Mouse (Mus musculus) testis, postnatal 10 days (tissue): ENCODE measurements around the gene Trim40.
A peak's percentile ranks its signal among the peaks of the same experiment; 100 is the strongest.
"Not testable (repeated sequence)": the region's sequence is repeated elsewhere in the genome, so short reads cannot be mapped to it uniquely, and the experiment has no call there.

Source experiments
- DNase-seq: peaks from one replicate; pipeline ENCODE4 v3.0.0; 2021; ENCODE audit warnings: low spot score

The Trim40 gene

DNA sequence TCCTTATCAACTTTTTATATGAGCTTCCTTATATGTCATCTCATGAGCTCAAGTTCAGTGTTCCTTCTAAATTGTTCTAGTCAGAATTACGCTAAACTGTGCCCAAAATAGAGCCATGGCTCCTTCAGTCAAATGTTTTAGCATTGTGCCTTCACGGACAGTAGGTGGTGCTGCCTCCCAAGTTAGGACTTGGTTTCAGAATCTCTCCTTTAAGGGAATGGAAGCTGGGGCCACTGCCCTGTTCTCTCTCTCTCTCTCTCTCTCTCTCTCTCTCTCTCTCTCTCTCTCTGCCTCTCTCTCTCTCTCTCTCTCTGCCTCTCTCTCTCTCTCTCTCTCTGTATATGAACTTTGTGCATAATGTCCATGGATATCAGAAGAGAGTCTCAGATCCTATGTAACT, 2.4 kb upstream of the Trim40 start:
- DNase-seq: peak; percentile 56

GRCm38 (mm10) chr17:36891496-36891895, 1.6 kb upstream of the Trim40 start:
- DNase-seq: not testable (repeated sequence)

GRCm38 (mm10) chr17:36885132-36885790, 4.7 kb downstream of the Trim40 start:
- DNase-seq: no peak

- DNase-seq: no peak
These were observed 6.6 kb downstream of the Trim40 start for GRCm38 (mm10) chr17:36883350-36883749.

GRCm38 (mm10) chr17:36874636-36875035, 15.3 kb downstream of the Trim40 start:
- no peak for DNase-seq

- DNase-seq: peak; percentile 82
These were observed 19.7 kb downstream of the Trim40 start for GRCm38 (mm10) chr17:36869955-36870810.

DNA sequence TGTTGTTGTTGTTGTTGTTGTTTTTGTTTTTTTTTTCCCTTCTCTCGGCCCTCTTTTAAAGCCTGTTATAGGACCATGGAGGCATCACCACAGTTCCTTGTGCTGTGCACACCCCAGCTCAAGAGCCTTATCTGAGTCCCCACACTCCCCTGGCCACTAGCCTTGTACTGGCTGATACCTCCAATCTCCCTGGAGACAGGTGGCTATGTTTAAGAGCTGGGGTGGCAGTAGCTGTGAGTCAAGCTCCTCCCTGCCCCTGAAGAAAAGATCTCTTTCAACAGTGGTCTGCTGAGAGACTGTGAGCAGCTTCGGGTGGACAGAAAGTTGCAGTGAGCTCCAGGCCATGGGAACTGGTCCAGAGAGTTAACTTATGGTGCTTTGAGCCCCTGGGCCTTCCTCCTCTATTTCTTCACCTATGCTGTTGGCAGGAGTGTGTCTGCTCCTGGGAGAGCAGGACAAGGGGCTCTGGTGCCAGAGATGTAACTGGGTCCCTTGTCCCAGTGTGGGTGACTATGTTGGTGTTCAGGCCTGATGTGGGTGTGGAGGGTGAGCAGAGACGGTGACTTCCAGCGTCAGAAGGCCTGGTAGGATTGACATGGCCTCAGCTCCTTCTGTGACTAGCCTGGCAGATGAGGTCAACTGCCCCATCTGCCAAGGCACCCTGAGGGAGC, 20.5 kb downstream of the Trim40 start, which contains the start of gene Trim10:
Gene Trim10, plus strand, starts transcription at position 291 of the 671 bp plus-strand sequence.
- no peak for DNase-seq

DNA sequence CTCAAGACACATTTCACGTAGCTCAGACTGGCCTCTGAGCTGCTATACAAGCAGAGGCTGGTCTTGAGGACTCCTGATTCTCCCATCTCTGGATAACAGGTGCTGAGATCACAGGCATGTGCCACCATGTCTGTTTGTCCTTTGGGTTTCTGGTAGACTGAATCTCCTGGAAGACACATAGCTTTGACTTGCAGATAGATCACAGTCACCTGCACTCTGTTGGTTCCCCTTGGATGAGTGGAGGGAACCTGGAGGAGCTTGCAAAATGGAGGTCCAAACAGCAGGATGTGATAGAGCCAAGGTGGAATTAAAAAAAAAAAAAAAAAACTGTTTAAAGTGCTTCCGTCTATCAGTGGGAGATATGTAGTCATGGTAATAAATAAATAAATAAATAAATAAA, 21.1 kb downstream of the Trim40 start:
- no peak for DNase-seq

DNA sequence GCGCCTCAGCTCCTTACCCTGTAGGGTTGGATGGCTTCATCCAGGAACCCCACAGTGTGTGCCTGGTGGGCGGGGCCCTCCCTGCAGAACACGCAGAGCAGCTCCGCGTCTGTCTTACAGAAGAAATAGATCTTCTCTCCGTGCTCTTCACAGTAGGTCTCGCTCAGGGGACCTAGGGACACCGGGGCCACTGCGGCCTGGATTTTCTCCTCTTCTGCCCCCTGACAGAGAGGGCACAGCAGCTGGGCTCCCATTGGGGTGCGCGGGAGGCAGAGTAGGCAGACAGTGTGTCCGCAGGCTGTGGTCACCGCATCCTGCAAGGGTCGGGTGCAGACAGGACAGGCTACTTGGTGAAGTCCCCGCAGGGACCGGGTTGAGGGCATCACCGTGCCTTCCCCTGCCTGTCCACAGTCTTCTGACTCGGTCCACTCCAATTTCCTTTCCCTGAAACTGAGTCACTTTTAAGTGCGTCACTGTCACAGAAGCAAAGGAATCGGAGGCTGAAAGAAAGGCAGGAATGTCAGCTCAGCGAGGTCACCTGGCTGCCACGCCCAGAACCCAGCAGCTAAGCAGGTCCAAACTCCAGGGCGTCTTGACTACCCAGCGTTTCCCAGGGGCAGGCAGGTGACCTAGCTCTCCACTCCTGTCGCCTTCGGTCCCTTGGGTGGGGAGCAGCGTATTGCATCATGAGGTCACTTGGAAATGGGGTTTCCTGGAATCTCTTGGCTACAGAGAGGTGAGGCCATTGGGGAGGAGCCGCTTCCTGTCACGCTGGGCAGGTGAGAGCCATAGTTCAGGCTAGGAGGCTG, 23.0 kb downstream of the Trim40 start, which contains the start of gene Trim15:
Gene Trim15, minus strand, starts transcription at position 492 of the 809 bp plus-strand sequence.
- DNase-seq: peak; percentile 42

- DNase-seq: no peak
These were observed 28.2 kb downstream of the Trim40 start for GRCm38 (mm10) chr17:36861680-36862079.

- no peak for DNase-seq
These were observed 31.7 kb downstream of the Trim40 start for GRCm38 (mm10) chr17:36858181-36858580.

DNA sequence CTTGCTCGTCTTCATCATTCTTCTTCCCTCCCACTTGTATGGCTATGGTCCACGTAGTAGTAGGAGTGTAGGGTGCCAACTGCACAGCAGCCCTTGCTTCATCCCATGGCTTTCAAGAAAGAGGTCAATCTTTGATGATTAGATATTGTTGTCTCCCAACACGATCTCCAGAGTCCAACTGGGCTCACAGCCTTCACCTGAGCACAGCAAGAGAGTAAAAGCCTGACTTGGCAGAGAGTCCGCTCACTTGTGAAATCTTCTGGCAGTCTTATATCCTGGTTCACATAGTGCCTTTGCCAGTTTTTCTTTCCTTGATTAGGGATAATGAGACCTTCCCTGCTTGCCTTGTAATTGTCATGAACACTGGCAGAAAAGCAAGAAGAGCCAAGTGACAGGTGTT, 33.7 kb downstream of the Trim40 start:
- DNase-seq: no peak

DNA sequence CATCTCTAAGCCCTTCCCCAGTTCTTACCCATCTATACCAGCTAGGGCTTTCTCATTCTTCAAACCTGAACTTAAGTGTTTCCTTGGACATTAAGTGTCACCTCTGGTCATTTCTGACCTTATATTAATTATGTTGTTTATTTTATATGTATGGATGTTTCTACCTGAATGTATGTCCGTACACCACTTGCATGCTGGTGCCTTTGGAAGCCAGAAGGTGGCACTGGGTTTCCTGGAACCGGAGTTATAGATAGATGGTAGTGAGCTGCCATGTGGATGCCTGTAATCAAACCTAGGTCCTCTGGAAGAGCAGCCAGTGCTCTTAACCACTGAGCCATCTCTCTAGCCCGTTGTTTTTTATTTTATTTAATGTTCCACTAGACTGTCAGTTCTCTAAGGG, 34.4 kb downstream of the Trim40 start:
- no peak for DNase-seq

DNA sequence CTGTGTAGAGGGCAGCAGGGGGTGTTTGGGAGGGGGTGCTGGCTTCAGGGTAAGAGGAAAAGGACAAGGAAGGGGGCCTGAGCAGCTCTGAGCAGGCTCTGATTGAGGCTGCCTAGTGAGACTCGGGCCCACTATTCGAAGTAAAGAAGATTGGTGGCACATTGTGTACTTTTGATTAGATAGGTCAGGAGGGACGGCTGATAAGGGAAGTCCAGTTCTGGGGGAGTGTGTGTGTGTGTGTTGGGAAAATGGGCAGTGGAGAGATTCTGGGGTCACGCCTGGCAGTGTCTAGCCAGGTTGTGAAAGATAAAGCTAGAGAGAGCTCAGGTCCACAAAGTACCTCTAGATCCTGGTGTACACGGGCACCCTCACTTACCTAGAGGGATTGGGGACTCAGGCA, 38.3 kb downstream of the Trim40 start:
- no peak for DNase-seq

DNA sequence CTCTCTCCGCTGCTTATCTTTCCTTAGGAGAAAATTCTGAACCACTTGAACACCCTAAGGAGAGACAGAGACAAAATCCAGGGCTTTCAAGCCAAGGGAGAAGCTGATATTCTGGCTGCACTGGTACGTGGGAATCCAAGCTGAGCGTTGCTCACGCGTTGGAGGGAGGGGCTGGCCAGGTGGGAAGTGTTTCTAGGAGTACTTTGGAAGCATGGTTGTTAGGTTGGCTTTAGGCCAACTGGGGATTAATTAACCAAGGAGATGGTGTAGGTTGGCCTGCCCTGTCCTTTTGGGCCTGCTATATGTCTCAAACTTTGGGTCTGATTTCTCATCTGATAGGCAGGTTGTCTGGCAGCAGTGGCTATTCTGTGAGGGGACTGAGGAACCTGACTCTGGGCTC, 38.7 kb downstream of the Trim40 start:
- DNase-seq: no peak

DNA sequence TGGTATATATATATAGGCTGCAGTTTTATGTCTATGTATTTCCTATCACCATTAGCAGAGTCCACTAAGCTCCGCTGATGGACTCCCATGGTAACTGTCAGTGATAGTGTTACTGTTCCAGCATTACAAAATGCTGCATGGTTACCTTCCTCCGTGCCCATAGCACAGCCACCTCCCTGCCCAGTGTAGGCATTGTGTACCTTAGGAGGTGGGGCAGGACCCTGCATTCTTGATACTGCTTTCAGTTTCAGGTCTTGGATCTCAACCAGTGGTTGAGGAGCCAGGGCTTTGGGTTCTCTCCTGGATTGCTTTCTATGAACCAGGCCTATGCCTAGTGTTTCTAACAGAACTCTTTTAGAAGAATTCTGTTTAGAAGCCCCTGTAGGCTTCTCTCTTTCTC, 39.9 kb downstream of the Trim40 start:
- DNase-seq: no peak

DNA sequence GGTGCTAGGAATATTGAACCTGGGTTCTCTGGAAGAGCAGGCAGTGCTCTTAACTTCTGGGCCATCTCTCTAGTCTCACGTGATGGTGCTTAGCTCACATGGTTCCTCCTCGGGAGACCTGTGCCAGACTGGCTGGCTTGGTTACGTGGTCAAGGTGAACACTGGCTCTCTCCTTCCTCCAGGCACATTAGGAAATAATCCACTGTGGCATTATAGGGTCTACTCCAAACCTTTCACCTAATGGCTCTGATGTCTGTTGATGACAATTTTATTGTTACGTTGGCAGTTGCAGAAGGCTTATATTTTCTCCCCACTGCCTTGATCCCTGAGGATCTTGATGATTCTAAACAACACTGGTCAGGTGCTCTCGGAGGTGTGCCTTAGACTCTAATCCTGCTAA, 41.0 kb downstream of the Trim40 start:
- DNase-seq: no peak

- DNase-seq: peak; percentile 67
These were observed 45.2 kb downstream of the Trim40 start for GRCm38 (mm10) chr17:36844725-36845124.

DNA sequence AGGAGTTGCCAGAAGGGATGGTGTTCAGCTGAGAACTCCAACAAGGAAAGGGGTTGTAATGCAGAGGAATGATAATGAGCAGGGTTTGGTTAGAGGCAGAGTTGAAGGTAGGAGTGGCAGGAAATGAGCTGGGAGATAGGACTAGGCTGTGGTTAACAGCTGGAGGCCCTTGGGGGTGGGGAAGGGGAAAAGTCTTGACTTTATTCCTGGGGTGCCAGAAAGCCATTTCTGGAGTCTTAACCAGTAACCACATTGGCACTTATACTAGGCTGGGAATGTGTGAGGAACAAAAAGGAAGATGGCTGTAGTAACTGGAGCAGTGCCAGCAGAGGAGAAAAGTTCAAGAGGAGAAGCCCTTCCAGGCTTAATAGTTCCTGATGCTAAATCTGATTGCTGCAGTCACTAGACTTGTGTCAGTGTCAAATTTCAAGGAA, 45.6 kb downstream of the Trim40 start:
- peak; percentile 60 for DNase-seq

DNA sequence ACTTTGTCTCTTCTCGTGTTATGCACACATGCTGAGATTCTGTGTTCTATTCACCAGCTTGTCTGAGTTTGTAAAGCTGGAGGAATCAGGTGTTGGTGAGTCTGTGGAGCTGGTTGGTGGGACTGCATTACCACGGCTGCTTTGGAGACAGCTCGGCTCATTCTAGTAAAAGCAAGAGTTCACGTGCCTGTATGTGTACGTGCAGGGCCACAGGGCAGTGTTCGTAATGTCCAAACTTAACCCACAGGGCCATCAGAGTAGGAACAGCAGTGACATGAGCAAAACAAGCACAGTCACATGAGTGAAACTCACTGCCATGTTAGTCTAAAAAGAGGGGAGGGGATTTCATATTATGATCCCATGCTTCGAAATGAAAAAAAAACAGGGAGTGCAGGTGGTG, 46.2 kb downstream of the Trim40 start:
- DNase-seq: no peak

GRCm38 (mm10) chr17:36840961-36841445, 48.9 kb downstream of the Trim40 start:
- no peak for DNase-seq

DNA sequence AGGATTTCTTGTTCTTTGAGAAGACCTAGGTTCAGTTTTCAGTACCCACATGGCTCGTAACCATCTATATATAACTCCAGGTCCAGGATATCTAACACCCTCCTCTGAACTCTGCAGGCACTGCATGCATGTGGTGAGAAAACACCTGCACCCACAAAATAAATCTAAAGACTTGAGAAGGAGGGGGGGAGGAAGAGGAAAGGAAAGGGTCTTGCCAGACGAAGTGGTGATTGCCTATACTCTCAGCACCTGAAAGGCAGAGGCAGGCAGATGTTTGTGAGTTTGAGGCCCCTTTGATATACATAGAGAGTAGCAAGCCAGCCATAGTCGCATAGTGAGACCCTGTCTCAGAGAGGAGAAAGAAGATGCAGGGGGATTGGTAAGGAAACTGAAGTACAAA, 50.0 kb downstream of the Trim40 start:
- no peak for DNase-seq
